Mouse (Mus musculus): ENCODE results near the gene Epha2.

Epha2 gene

DNA sequence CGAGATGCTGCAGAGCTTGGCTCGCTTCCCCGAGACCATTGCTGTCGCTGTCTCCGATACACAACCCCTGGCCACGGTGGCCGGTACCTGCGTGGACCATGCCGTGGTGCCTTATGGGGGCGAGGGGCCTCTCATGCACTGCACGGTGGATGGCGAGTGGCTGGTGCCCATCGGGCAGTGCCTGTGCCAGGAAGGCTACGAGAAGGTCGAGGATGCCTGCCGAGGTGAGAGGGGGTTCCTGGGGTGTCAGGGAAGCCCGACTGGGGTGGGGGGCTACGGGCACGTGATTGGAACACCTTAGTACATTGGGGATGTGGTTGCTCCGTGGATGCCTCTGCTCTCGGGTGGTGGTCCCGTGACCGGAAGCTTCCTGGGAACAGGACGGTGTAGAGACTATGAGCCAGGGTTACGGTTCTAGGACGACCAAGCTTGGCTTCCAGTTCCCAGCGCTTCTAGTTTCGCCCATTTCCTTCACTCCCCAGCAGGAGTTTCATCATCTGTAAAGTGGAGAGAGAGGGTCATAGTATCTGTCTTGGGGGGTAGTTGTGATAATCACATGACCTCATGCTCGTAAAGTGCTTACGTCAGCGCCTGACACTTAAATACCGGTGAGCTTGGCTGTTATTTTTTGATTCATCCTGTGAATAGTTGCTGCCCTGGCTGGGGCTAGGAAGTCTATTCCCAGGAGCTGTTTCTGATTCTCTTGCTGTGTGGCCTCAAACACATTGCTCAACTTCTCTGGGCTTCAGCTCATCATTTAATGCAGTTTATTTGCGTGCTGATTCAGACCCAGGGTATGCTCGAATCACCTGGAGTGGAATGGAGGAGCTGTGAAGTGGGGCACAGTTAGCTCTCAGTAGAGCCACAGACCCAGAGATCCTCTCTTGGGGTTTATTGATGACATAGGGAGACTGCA is 8.1 kb downstream of the Epha2 start:
- CTCF ChIA-PET, result interaction anchor here (0.6 to 3.5 kb wide), 13 partner anchors 10 to 267 kb away, joined by 3 to 18 read pairs (median 4); no protein-coding TSS in a partner anchor
- POLR2A ChIA-PET, result interaction anchor here (0.5 to 38.3 kb wide), 40 partner anchors 8 to 547 kb away, joined by 3 to 1926 read pairs (median 4); partner anchors contain the start of gene Epha2 (in 1 of the 4)

DNA sequence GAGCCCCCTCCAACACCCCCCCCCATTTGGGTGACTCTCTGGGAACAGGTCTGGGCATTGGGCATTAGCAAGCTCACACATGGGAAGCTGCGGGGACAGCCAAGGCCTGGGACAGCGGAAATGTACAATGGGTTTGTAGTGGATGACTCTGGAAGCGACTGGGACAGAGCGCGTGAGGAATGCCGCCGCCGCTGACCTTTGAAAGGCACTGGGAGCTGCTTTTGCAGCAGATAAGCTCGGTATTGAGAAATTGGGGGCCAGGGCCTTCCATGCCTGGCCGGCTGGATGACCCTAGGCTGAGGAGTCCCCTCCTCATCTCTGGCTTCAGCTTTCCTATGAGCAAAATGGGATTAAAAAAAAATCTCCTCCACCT is 8.7 kb downstream of the Epha2 start:
- ChIA-PET CTCF (interaction anchor here (0.9 to 3.5 kb wide), 10 partner anchors 9 to 51 kb away, joined by 3 to 18 read pairs (median 4); no protein-coding TSS in a partner anchor), POLR2A (interaction anchor here (0.6 to 38.3 kb wide), 33 partner anchors 8 to 482 kb away, joined by 3 to 1926 read pairs (median 5); partner anchors contain the start of gene Epha2 (in 1 of the 4))

DNA sequence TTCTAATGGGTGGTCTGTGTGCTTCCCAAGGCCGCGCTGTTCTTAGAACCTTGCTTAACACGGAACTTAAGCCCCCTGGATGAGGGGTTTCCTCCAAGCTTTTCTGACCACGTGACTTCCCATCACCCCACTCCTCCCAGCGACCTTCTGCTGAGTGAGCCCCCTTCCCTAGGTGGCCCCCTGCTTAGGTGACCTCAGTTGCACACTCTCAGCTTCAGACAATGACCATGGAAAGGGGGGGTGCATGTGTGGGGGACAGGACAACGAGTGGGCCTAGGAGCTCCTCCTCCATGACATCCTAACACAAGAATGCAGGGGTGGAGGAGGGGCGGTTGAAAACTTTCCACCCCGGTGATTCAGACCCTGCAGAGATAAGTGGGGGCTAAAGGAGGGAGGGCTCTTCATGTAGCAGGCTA is 9.2 kb downstream of the Epha2 start:
- CTCF ChIA-PET, result interaction anchor here (0.5 to 3.5 kb wide), 12 partner anchors 18 to 254 kb away, joined by 3 to 18 read pairs (median 4); no protein-coding TSS in a partner anchor
- POLR2A ChIA-PET, result interaction anchor here (0.6 to 38.3 kb wide), 30 partner anchors 8 to 482 kb away, joined by 3 to 1926 read pairs (median 6); partner anchors contain the start of gene Epha2 (in 1 of the 4)

DNA sequence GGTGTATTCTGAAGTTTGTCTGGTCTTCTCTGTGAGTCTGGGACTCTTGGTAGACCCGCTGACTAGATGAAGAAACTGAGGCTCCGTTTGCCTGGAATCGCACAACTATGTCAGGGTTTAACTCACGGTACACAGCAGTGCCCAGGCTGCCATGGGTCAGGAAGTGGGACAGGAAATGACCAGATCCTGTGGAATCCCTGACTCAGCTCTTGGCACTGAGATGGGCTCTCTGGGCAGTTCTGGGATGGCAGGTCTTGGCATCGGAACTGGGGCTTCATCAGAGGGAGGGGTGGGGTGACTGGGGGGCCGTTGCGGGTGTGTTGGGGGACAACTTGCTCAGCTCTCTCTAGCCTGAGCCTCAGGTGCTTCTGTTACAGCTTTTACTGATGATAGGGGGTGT is 10.0 kb downstream of the Epha2 start:
- ChIA-PET POLR2A (interaction anchor here (0.6 to 38.3 kb wide), 16 partner anchors 10 to 177 kb away, joined by 3 to 1926 read pairs (median 8); partner anchors contain the start of gene Epha2 (in 1 of the 4)), CTCF (interaction anchor here in 3 of 4 experiments (0.6 to 1.2 kb wide), 4 partner anchors 38 to 144 kb away, joined by 3 to 4 read pairs (median 3); no protein-coding TSS in a partner anchor)

DNA sequence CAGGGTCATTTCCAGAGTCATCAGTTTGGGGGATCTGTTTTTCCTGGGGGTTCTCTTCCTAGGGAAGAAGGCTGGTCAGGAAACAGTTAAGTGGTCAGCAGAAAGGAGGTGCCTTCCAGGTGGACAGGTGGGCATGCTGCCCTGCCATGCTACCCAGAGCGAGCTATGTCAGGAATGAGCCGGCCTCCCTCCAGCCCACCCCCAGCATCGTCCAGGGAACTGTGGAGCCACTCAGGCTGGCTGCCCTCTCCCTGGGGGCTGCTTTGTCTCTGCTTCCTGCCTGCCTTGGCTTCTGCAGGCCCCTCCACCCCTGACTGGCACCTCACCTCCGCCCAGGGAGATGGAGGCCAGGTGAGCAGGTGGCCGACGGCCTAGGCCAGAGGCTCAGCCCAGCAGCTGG is 10.5 kb downstream of the Epha2 start:
- CTCF ChIA-PET, result interaction anchor here in 1 of 4 experiments (0.8 kb wide), 1 partner anchor 40 kb away, joined by 3 read pairs; no protein-coding TSS in a partner anchor
- POLR2A ChIA-PET, result interaction anchor here in 3 of 4 experiments (0.9 to 38.3 kb wide), 8 partner anchors 9 to 35 kb away, joined by 3 to 1926 read pairs (median 25); partner anchors contain the start of gene Epha2 (in 1 of the 3)

DNA sequence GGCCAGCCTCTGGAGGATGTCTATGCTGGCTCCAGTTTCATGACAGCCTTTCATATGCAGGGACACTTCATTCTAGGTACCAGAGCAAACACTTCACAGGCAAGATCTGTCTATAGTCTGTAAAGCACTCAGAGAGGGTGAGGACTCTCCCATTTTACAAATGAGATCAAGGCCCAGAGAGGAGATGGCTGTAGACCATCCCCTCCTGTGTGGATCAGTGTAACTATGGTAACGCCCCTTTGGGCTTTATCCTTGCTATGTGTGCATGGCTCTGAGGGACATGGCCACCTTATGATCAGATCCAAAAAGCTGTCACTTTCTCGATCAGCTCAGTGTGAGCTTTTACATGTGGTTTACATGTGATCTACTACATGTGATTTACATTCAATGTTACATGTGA is 10.9 kb downstream of the Epha2 start:
- POLR2A ChIA-PET, result interaction anchor here in 3 of 4 experiments (0.6 to 38.3 kb wide), 10 partner anchors 8 to 36 kb away, joined by 3 to 1926 read pairs (median 18); partner anchors contain the start of gene Epha2 (in 1 of the 3)
- CTCF ChIA-PET, result interaction anchor here in 1 of 4 experiments (0.8 kb wide), 1 partner anchor 41 kb away, joined by 3 read pairs; no protein-coding TSS in a partner anchor

DNA sequence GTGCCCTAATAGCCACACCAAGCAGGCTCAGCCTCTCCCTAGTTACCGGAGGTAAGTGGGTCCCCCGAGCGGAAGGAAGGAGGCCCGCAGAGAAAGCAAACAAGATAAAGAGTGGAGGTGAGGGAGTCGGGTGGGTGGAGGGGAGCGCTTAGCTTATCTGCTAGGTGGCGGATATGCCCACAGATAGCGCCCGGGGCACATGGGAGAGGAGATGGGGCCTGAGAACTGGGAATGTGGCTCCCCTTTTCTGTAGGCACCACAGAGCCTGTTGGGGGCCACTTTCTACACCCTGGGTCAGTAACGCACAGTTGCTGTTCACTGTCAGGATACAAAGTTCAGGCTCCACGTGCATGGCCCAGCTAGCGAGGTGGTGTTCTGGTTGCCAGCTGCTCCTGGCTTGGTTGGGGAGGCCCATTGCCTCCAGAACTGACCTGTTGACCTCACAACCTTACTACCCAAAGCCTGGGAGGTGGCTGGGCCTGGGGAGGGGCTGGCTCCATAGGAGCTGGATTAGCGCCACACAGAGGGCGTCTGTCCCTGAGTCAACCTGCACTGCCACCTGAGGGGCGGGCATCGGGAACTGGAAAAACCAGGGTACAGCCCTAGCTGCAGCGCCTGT is 11.6 kb downstream of the Epha2 start:
- ChIA-PET CTCF (interaction anchor here in 2 of 4 experiments (0.8 to 1.3 kb wide), 2 partner anchors 39 to 42 kb away, joined by 3 read pairs; no protein-coding TSS in a partner anchor), POLR2A (interaction anchor here in 3 of 4 experiments (0.6 to 38.3 kb wide), 8 partner anchors 8 to 37 kb away, joined by 3 to 1926 read pairs (median 18); partner anchors contain the start of gene Epha2 (in 1 of the 3))

DNA sequence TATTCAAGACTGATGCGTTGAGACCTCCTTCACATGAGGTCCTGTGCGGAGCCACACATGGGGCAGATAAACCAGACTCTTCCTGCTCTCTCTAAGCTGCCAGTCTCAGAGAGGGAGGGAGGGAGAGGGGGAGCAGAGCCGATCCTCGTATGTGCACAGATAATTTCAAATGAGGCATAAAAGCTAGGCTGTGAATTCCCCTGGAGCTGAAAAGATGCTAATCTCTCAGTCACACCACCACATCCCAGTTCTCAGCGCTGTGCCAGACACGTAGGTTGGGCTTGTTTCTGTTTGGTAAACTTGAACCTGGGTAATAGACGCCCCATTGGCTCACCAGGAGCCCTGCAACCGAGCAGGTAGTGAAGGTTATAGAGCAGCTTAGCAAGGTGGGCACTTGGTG is 12.4 kb downstream of the Epha2 start:
- CTCF ChIA-PET, result interaction anchor here in 1 of 4 experiments (1.3 kb wide), 1 partner anchor 40 kb away, joined by 3 read pairs; no protein-coding TSS in a partner anchor
- POLR2A ChIA-PET, result interaction anchor here (0.6 to 38.3 kb wide), 12 partner anchors 7 to 177 kb away, joined by 3 to 1926 read pairs (median 4); partner anchors contain the start of gene Epha2 (in 1 of the 4)

DNA sequence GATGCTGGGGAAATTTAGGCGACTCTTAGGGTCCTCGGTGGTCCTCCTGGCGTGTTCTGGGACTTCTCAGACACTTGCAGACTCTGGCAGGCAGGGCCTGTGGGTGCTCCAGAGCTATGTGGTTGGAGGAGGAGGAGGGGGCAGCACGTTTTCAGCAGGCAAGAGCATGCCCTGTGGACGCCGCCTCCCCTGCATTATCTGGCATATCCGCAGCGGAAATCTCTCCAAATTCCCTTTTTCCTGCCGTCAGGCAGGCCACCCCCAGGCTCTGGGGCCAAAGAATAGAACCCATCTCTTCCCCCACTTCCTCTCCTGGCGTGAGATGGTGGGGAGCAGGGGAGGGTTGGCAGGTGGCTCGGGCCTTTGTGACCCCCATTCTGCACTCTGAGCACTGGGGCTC is 12.9 kb downstream of the Epha2 start:
- ChIA-PET POLR2A (interaction anchor here (0.6 to 38.3 kb wide), 12 partner anchors 7 to 177 kb away, joined by 3 to 1926 read pairs (median 4); partner anchors contain the start of gene Epha2 (in 1 of the 4)), CTCF (interaction anchor here in 1 of 4 experiments (1.3 kb wide), 1 partner anchor 40 kb away, joined by 3 read pairs; no protein-coding TSS in a partner anchor)

DNA sequence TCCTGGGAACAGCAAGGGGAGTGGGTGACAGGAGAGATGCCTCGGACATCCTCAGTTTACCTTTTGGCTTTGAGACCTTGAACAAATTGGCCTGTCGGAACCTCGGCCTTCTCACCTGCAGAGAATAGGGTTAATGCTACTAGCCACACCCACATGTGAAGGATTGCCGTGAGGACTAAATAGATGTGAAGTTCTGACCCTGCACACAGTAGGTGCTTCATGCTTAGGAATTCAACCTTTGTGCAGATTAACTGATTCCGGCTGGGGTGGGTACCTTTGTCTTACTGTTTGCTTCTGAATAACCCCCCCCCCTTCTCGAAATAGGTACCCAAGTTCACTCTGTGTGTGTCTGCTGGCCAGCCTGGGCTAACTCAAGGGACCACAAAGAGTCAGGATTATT is 13.7 kb downstream of the Epha2 start:
- POLR2A ChIA-PET, result interaction anchor here in 3 of 4 experiments (0.5 to 38.3 kb wide), 6 partner anchors 12 to 39 kb away, joined by 3 to 1926 read pairs (median 18); partner anchors contain the start of gene Epha2 (in 1 of the 3)
- CTCF ChIA-PET, result no interaction called here

DNA sequence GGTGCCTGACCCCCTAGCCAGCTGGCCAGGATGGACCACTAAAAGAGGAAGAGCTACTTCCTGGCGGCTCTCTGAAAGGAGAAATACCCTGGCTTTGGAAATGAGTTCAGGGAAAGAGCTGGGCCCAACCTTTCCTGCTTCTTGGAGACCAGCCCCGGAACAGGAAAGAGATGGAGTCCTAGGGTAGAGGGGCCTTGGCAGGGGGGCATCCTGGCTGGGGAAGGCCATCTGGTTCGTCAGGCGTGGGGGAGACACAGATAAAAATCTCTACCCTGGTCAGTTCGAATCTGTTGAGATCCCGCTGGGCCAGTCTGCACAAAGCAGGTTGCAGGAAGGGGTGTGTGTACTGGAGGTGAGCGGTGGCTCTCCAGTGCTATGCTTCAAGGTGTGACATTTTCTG is 15.0 kb downstream of the Epha2 start:
- ChIA-PET CTCF (interaction anchor here in 3 of 4 experiments (0.5 to 2.1 kb wide), 4 partner anchors 20 to 195 kb away, joined by 3 to 8 read pairs (median 4); no protein-coding TSS in a partner anchor), POLR2A (interaction anchor here in 3 of 4 experiments (0.7 to 2.5 kb wide), 14 partner anchors 8 to 55 kb away, joined by 3 to 13 read pairs (median 4); no protein-coding TSS in a partner anchor)

DNA sequence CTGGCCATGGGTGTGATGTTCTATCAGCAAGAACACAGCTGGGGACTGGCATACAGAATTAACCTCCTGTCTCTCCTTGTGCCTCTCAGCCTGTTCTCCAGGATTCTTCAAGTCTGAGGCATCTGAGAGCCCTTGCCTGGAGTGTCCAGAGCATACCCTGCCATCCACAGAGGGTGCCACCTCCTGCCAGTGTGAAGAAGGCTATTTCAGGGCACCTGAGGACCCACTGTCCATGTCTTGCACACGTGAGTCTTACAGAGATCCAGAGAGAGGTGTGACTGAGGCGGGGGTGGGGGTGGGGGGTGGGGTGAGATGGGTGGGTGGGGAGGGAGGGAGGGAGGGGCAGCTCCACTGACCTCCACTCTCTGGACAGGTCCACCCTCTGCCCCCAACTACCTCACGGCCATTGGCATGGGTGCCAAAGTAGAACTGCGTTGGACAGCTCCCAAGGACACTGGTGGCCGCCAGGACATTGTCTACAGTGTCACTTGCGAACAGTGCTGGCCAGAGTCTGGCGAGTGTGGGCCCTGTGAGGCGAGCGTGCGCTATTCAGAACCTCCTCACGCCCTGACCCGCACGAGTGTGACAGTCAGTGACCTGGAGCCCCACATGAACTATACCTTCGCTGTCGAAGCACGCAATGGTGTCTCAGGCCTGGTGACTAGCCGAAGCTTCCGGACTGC is 15.6 kb downstream of the Epha2 start:
- ChIA-PET CTCF (interaction anchor here in 3 of 4 experiments (0.5 to 2.1 kb wide), 4 partner anchors 43 to 59 kb away, joined by 3 to 8 read pairs (median 4); no protein-coding TSS in a partner anchor), POLR2A (interaction anchor here in 3 of 4 experiments (0.7 to 2.5 kb wide), 21 partner anchors 8 to 182 kb away, joined by 3 to 13 read pairs (median 4); no protein-coding TSS in a partner anchor)

DNA sequence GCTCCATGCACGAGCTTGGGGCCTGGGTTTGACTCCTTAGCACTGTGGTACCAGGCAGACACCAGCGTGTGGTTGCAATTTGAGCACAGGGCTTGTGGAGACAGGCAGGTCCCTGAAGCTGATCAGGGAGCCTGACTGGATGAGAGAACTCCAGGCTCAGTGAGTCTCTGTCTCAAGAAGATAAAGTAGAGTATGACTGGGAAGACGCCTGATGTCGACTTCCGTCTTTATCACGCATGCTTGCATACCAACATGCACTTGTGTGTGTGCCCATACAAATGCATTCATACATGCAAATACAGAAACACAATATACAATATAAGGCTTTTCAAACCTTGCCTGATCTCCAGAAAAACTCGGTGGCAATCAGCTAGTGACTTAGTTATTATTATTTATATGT is 16.9 kb downstream of the Epha2 start:
- CTCF ChIA-PET, result interaction anchor here in 2 of 4 experiments (1.0 to 2.1 kb wide), 2 partner anchors 12 to 44 kb away, joined by 3 to 8 read pairs; no protein-coding TSS in a partner anchor
- POLR2A ChIA-PET, result interaction anchor here (0.5 to 7.0 kb wide), 12 partner anchors 8 to 184 kb away, joined by 3 to 61 read pairs (median 4); partner anchors contain the start of gene Epha2 (in 1 of the 4)

DNA sequence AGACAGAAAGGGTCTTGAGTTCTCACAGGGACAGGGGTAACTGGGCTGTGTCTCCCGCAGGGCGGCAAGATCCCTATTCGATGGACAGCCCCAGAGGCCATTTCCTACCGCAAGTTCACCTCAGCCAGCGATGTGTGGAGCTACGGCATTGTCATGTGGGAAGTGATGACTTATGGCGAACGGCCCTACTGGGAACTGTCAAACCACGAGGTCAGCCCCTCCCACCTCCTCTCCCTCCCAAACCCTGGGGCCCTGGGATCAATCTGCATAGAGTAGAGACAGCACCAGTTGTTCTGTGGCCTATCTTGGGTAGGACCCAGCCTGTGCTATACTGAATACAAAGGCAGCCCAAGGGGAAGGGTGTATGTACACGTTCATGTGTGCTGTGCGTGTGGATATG is 21.5 kb downstream of the Epha2 start:
- POLR2A ChIA-PET, result interaction anchor here (0.5 to 7.0 kb wide), 18 partner anchors 10 to 249 kb away, joined by 3 to 61 read pairs (median 4); no protein-coding TSS in a partner anchor
- CTCF ChIA-PET, result interaction anchor here in 2 of 4 experiments (0.6 to 1.8 kb wide), 2 partner anchors 49 to 208 kb away, joined by 4 to 5 read pairs; no protein-coding TSS in a partner anchor

DNA sequence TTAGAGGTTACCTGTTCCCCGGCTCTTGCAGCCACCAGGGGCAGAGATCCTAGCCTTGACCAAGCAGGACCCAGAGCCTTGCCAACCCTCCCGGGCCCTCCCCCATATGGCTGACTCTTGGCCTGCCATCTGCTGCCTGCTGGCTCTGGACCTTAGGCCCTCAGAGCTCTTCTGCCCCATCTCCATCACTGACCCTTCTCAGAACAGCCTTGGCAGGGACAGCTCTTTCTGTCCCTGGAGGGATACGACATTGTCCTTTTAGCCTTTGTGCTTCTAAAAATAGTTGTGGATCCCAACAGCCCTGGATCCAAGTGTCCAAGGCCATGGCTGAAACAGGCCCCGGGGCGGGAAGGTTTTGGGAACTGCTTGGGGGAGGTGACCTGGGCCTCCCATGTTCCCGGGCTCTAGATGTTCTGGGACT is 23.7 kb downstream of the Epha2 start:
- ChIA-PET POLR2A (interaction anchor here (0.6 to 2.3 kb wide), 5 partner anchors 10 to 51 kb away, joined by 3 to 11 read pairs (median 4); no protein-coding TSS in a partner anchor), CTCF (no interaction called here)

DNA sequence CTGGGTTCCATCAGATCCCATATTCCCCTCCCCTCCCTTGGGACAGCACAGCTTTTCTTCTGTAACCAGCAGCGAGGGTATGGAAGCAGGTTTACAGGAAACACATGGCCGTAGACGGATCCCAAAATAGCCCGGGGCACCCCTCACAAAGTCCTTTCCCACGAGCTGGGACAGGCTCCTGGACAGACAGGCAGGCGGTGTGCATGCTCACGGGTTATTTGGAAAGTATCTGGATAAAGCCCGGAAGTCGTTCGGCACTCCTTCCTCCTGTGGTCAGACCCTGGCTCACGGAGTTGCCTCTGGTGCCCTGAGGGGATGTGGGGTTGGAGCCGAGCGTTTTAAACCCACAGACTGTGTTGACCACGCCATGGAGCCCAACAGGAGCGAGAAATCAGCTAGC is 24.6 kb downstream of the Epha2 start:
- ChIA-PET POLR2A (interaction anchor here in 3 of 4 experiments (0.8 to 2.3 kb wide), 9 partner anchors 10 to 52 kb away, joined by 3 to 11 read pairs (median 4); no protein-coding TSS in a partner anchor), CTCF (interaction anchor here in 2 of 4 experiments (0.6 to 0.9 kb wide), 2 partner anchors 35 to 186 kb away, joined by 3 to 4 read pairs; no protein-coding TSS in a partner anchor)

Data from embryonic stem cell, embryonic (primary cell).